In the genomic region with DNA sequence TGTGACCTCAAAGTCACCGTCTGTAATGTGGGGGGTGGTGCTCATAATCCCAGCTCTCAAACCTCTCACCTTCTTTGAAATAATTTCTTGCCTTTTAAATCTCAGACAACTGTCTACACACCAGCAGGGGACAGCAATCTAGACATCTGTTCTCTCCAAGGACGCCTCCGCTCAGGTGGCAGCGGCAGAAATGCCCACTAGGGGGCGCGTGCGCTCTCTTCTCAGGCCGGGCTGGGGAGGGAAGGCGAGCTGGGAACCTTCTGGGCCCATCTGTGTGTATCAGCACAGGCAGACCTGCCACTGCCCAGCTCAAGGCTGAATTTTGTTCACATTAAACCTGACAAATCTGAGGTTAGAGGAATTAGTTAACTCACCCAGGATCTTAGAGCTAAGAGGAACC, we compare ENCODE assay signal across 8 mouse cellular contexts. TPM values are rescaled to one million over a fixed set of nuclear protein-coding genes. Genes with fewer than 3 reads are reported as not detected.
DNase-seq lines count a peak whose midpoint lies in the region; ATAC-seq and TF ChIP-seq lines count a peak whose summit lies in the region.

No protein-coding gene starts in this region.

- no peaks in the 10 kb centered on the region for H3K4me1 ChIP-seq in heart, postnatal 0 days (ENCODE audit: control insufficient read depth, insufficient read depth)
- H3K4me1 ChIP-seq in E14TG2a.4 (replicated peaks; ENCODE audit: low read depth, low read length): peaks cover 3% of the 10 kb centered on the region
- no peaks in the 10 kb centered on the region for H3K4me1 ChIP-seq in forebrain, embryonic 16.5 days (replicated peaks; ENCODE audit: control insufficient read depth, insufficient read depth, low read length)
- no peaks in the 10 kb centered on the region for H3K4me1 ChIP-seq in liver, embryonic 11.5 days (replicated peaks; ENCODE audit: control insufficient read depth, insufficient read depth, low read length)

- H3K9me3 ChIP-seq in heart, postnatal 0 days (replicated peaks; ENCODE audit: control insufficient read depth, low read length): no peaks in the 10 kb centered on the region
- no peaks in the 10 kb centered on the region for H3K9me3 ChIP-seq in E14TG2a.4 (ENCODE audit: low read length)
- H3K9me3 ChIP-seq in forebrain, embryonic 16.5 days (ENCODE audit: control insufficient read depth, low read length): no peaks in the 10 kb centered on the region
- H3K9me3 ChIP-seq in liver, embryonic 11.5 days (ENCODE audit: control insufficient read depth, low read length): no peaks in the 10 kb centered on the region

- no peaks in the 10 kb centered on the region for H3K36me3 ChIP-seq in heart, postnatal 0 days (replicated peaks; ENCODE audit: control insufficient read depth, insufficient read depth, low read length)
- peaks cover 4% of the 10 kb centered on the region for H3K36me3 ChIP-seq in E14TG2a.4 (ENCODE audit: insufficient read depth, low read length)
- H3K36me3 ChIP-seq in forebrain, embryonic 16.5 days (ENCODE audit: control insufficient read depth, insufficient read depth): no peaks in the 10 kb centered on the region
- H3K36me3 ChIP-seq in liver, embryonic 11.5 days (ENCODE audit: control insufficient read depth, insufficient read depth, low read length): no peaks in the 10 kb centered on the region

- TF ChIP-seq EP300 in heart, postnatal 0 days (IDR thresholded peaks at IDR 0.05; ENCODE audit: low read depth): no peak

- no peak overlapping the region for H3K4me3 ChIP-seq in heart, postnatal 0 days (ENCODE audit: low read depth, low read length)
- 0 out of 2 replicates have a peak overlapping the region, but pooled peaks have one; percentile 17 for H3K4me3 ChIP-seq in E14TG2a.4 (replicated peaks; ENCODE audit: low read length)
- no peak overlapping the region for H3K4me3 ChIP-seq in forebrain, embryonic 16.5 days (replicated peaks; ENCODE audit: low read length)
- H3K4me3 ChIP-seq in liver, embryonic 11.5 days (ENCODE audit: low read depth, low read length): no peak overlapping the region

- no peak overlapping the region for H3K27ac ChIP-seq in heart, postnatal 0 days (ENCODE audit: low read depth)
- H3K27ac ChIP-seq in forebrain, embryonic 16.5 days (ENCODE audit: low read length): no peak overlapping the region
- H3K27ac ChIP-seq in liver, embryonic 11.5 days (ENCODE audit: low read depth, low read length): no peak overlapping the region

- ATAC-seq in heart, postnatal 0 days (ENCODE audit: insufficient read depth, low read depth): no peak
- peak; percentile 26; the same call in 1 of the 2 replicates for ATAC-seq in forebrain, embryonic 16.5 days
- ATAC-seq in liver, embryonic 11.5 days (replicated peaks; ENCODE audit: low FRiP score): peak; percentile 74

- 23% methylated on average over 9 of the region's 9 CpGs for WGBS in heart, postnatal 0 days
- WGBS in forebrain, embryonic 16.5 days: 14% methylated on average over 9 of the region's 9 CpGs
- 24% methylated on average over 9 of the region's 9 CpGs for WGBS in liver, embryonic 11.5 days

- peak; percentile 56 for TF ChIP-seq CTCF in heart, postnatal 0 days (IDR thresholded peaks at IDR 0.05; ENCODE audit: low read depth)
- peak; percentile 95 for TF ChIP-seq CTCF in E14TG2a.4 (conservative IDR thresholded peaks at IDR 0.05; ENCODE audit: low read length)

- H3K27me3 ChIP-seq in heart, postnatal 0 days (ENCODE audit: control insufficient read depth, insufficient read depth, low read length): no peaks in the 10 kb centered on the region
- no peaks in the 10 kb centered on the region for H3K27me3 ChIP-seq in E14TG2a.4 (ENCODE audit: insufficient read depth, low read length)
- no peaks in the 10 kb centered on the region for H3K27me3 ChIP-seq in forebrain, embryonic 16.5 days (replicated peaks; ENCODE audit: control insufficient read depth, insufficient read depth, low read length)
- H3K27me3 ChIP-seq in liver, embryonic 11.5 days (replicated peaks; ENCODE audit: control insufficient read depth, insufficient read depth, low read length): no peaks in the 10 kb centered on the region

- no peak overlapping the region for H3K9ac ChIP-seq in heart, postnatal 0 days (replicated peaks; ENCODE audit: low read depth, low read length)
- H3K9ac ChIP-seq in forebrain, embryonic 16.5 days (replicated peaks; ENCODE audit: low read depth, low read length): no peak overlapping the region
- no peak overlapping the region for H3K9ac ChIP-seq in liver, embryonic 11.5 days (ENCODE audit: low read depth, low read length)

- no peak for DNase-seq in heart, postnatal 0 days (ENCODE audit: low spot score)
- no peak for DNase-seq in heart, adult 8-10 months (ENCODE audit: low spot score)
- DNase-seq in cerebellum, adult 11-12 months: peak; percentile 56
- peak; percentile 60 for DNase-seq in liver, embryonic 11.5 days (ENCODE audit: low spot score)
- DNase-seq in naive thymus-derived CD4-positive, alpha-beta T cell, adult 2 months (ENCODE audit: low read depth): peak; percentile 64
- no peak for DNase-seq in urinary bladder, postnatal 25 days (ENCODE audit: low spot score)

- no peak overlapping the region for H3K4me2 ChIP-seq in heart, postnatal 0 days (ENCODE audit: low read depth, low read length)
- H3K4me2 ChIP-seq in forebrain, embryonic 16.5 days (ENCODE audit: low read length): no peak overlapping the region
- no peak overlapping the region for H3K4me2 ChIP-seq in liver, embryonic 11.5 days

RNA-seq across cellular contexts. Expression of gene Dhx15, which starts 58.2 kb away (rescaled TPM):
- total RNA-seq in heart, postnatal 0 days (2014; rRNA removed; ENCODE audit: low replicate concordance): 83.1 and 84.6 TPM in 2 replicates
- polyA plus RNA-seq in heart, postnatal 0 days (2015; fragmentation: Nextera tagmentation; extraction: Ambion mirVana): 42.6 and 47.9 TPM in 2 replicates
- total RNA-seq in heart, adult 8-10 months (2022): 10 to 100 TPM; 48.0 to 56.4 (median 51.7) TPM
- 169 and 188 TPM in 2 replicates for polyA plus RNA-seq in forebrain, embryonic 16.5 days (2015; fragmentation: Nextera tagmentation; extraction: Ambion mirVana)
- 76.8 and 80.0 TPM in 2 replicates for polyA plus RNA-seq in liver, embryonic 11.5 days (2014; fragmentation: Nextera tagmentation; extraction: Ambion mirVana)

Comparison
In these comparisons a context has a peak if more than half of its experiments do, and no peak if none do; other contexts are left out.
1. DNase-seq: peak in cerebellum, adult 11-12 months (single experiment), liver, embryonic 11.5 days (single experiment) and naive thymus-derived CD4-positive, alpha-beta T cell, adult 2 months (single experiment); none in heart, postnatal 0 days (single experiment), heart, adult 8-10 months (single experiment) and urinary bladder, postnatal 25 days (single experiment).